8 mouse cellular contexts compared by ENCODE assay signal in the genomic region with DNA sequence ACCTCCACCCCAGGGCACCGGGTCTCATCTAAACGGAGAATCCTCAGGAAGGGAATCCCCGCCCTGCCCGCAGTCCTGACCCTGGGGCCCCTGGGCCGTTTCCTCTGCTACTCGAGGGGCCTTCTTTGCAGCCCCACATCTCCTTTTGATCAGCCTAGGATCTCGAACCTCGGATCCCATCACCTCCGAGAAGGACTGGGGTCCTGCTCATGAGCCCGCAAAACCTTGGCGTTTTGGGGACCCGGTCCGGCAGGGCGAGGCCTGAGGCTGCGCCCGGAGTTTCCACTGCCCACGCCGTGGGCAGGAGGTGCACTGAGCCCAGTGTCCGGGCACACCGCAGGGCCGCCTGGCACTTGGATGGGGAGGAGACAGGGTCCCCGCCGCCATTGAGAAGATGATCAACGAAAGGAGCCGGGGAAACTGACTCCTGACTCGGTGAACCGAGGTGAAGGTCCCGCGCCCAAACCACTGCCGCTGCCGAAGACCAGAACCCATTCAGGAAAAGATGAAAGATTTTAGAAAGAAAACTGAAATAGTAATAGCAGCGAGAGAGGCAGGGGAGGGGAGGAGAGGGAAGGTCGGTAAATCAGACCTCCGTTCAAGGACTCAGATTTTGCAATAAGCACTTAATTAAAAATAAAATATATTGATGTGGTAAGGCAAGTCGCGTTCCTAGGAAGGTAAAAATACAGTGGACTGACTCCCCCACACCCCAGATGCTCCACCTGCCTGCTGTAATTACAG.
DNase-seq lines count a peak whose midpoint lies in the region; ATAC-seq and TF ChIP-seq lines count a peak whose summit lies in the region.

No protein-coding gene starts in this region.

- H3K9me3 ChIP-seq in intestine, postnatal 0 days (ENCODE audit: control insufficient read depth): no peaks in the 10 kb centered on the region
- no peaks in the 10 kb centered on the region for H3K9me3 ChIP-seq in midbrain, embryonic 11.5 days (ENCODE audit: control insufficient read depth, low read length)

- ATAC-seq in intestine, postnatal 0 days: no peak
- 0 out of 2 replicates have a peak, but pooled peaks have one; percentile 17 for ATAC-seq in midbrain, embryonic 11.5 days (ENCODE audit: low FRiP score)

- TF ChIP-seq CTCF in embryonic fibroblast, embryonic 13.5 days (IDR thresholded peaks at IDR 0.05; ENCODE audit: borderline replicate concordance, insufficient read depth, low read length): no peak
- no peak for TF ChIP-seq CTCF in intestine, postnatal 0 days (IDR thresholded peaks at IDR 0.05; ENCODE audit: low read depth)

- H3K9ac ChIP-seq in intestine, postnatal 0 days (ENCODE audit: low read depth, low read length): no peak overlapping the region
- peak overlapping the region; percentile 67 for H3K9ac ChIP-seq in midbrain, embryonic 11.5 days (ENCODE audit: low read length)

- peak overlapping the region; percentile 57 for H3K4me2 ChIP-seq in intestine, postnatal 0 days (replicated peaks; ENCODE audit: low read depth)
- H3K4me2 ChIP-seq in midbrain, embryonic 11.5 days: peak overlapping the region; percentile 56

- H3K4me1 ChIP-seq in embryonic fibroblast, embryonic 13.5 days (ENCODE audit: control insufficient read depth, insufficient read depth, low read length): no peaks in the 10 kb centered on the region
- peaks cover 3% of the 10 kb centered on the region; the same call in 1 of the 2 replicates for H3K4me1 ChIP-seq in intestine, postnatal 0 days (replicated peaks; ENCODE audit: control insufficient read depth, insufficient read depth, low read length)
- H3K4me1 ChIP-seq in midbrain, embryonic 11.5 days (ENCODE audit: control insufficient read depth, insufficient read depth, low read length): peaks cover 17% of the 10 kb centered on the region

- intact Hi-C loops in gastrocnemius, postnatal 36 days (cut with DNase I): no loop called here

- H3K4me3 ChIP-seq in embryonic fibroblast, embryonic 13.5 days (ENCODE audit: insufficient read depth, low read length): peak overlapping the region; percentile 3; the same call in 1 of the 2 replicates
- H3K4me3 ChIP-seq in intestine, postnatal 0 days (ENCODE audit: low read depth, low read length): peak overlapping the region; percentile 36
- peak overlapping the region; percentile 32 for H3K4me3 ChIP-seq in midbrain, embryonic 11.5 days (ENCODE audit: low read depth, low read length)

- WGBS in intestine, postnatal 0 days: 9% methylated on average over 36 of the region's 36 CpGs
- WGBS in midbrain, embryonic 11.5 days: 4% methylated on average over 36 of the region's 36 CpGs

- H3K27me3 ChIP-seq in intestine, postnatal 0 days (replicated peaks; ENCODE audit: control insufficient read depth, insufficient read depth, low read length): peaks cover 31% of the 10 kb centered on the region
- H3K27me3 ChIP-seq in midbrain, embryonic 11.5 days (ENCODE audit: control insufficient read depth, insufficient read depth, low read length): peaks cover 6% of the 10 kb centered on the region; the same call in 1 of the 2 replicates

- no peak overlapping the region for H3K27ac ChIP-seq in embryonic fibroblast, embryonic 13.5 days (ENCODE audit: insufficient read depth, low read length)
- H3K27ac ChIP-seq in intestine, postnatal 0 days (ENCODE audit: low read depth, low read length): no peak overlapping the region
- H3K27ac ChIP-seq in midbrain, embryonic 11.5 days (ENCODE audit: low read depth, low read length): no peak overlapping the region

- DNase-seq in right cerebral cortex, postnatal 25 days: peak; percentile 12
- no peak for DNase-seq in right cerebral cortex, adult 18-20 months
- DNase-seq in midbrain, embryonic 11.5 days (ENCODE audit: low spot score, missing footprints): peak; percentile 95
- DNase-seq in spleen, adult 12 weeks (ENCODE audit: low spot score): no peak
- DNase-seq in gastrocnemius, postnatal 4 days (ENCODE audit: low spot score in 2 of 2): no peak
- DNase-seq in gastrocnemius, postnatal 36 days: no peak

- TF ChIP-seq POLR2A in embryonic fibroblast, embryonic 13.5 days (IDR thresholded peaks at IDR 0.05; ENCODE audit: low read depth, low read length): no peak

- no peaks in the 10 kb centered on the region for H3K36me3 ChIP-seq in intestine, postnatal 0 days (ENCODE audit: control insufficient read depth, insufficient read depth)
- H3K36me3 ChIP-seq in midbrain, embryonic 11.5 days (ENCODE audit: control insufficient read depth, insufficient read depth, low read length): no peaks in the 10 kb centered on the region

Comparison
In these comparisons a context has a peak if more than half of its experiments do, and no peak if none do; other contexts are left out.
1. DNase-seq: peak in right cerebral cortex, postnatal 25 days (single experiment) and midbrain, embryonic 11.5 days (single experiment); none in right cerebral cortex, adult 18-20 months (single experiment), spleen, adult 12 weeks (single experiment), gastrocnemius, postnatal 4 days (0 of 2) and gastrocnemius, postnatal 36 days (0 of 2).
2. Peak in every context shown above with its lines, with median percentiles within 50 percentile points of each other: H3K4me3 ChIP-seq.